Mouse (Mus musculus): ENCODE data around the gene Tango6. TPM values are rescaled to one million over a fixed set of nuclear protein-coding genes. Genes with fewer than 3 reads are reported as not detected.

The Tango6 gene
- total RNA-seq, 2 experiments from 2014 or later: 6.6 to 7.7 TPM

- no peak for DNase-seq (ENCODE audit: low spot score in 2 of 2)
Observed at GRCm38 (mm10) chr8:106810406-106810805, 127.5 kb downstream of the Tango6 start.

GRCm38 (mm10) chr8:106812560-106812959 is 129.7 kb downstream of the Tango6 start:
- DNase-seq (ENCODE audit: low spot score in 2 of 2): no peak

- peak; percentile 52 to 85 for DNase-seq (ENCODE audit: low spot score in 2 of 2)
Observed at GRCm38 (mm10) chr8:106816431-106817170, 133.7 kb downstream of the Tango6 start.

- no peak for DNase-seq (ENCODE audit: low spot score in 2 of 2)
Observed at GRCm38 (mm10) chr8:106817171-106817545, 134.3 kb downstream of the Tango6 start.

- no peak for DNase-seq (ENCODE audit: low spot score in 2 of 2)
Observed at GRCm38 (mm10) chr8:106818626-106819515, 136.0 kb downstream of the Tango6 start.

- no peak for DNase-seq (ENCODE audit: low spot score in 2 of 2)
Observed at GRCm38 (mm10) chr8:106819581-106819980, 136.7 kb downstream of the Tango6 start.

- no peak for DNase-seq (ENCODE audit: low spot score in 2 of 2)
Observed at GRCm38 (mm10) chr8:106820553-106821515, 138.0 kb downstream of the Tango6 start.

- DNase-seq (ENCODE audit: low spot score in 2 of 2): no peak
Observed at GRCm38 (mm10) chr8:106828921-106829320, 146.1 kb downstream of the Tango6 start.

- DNase-seq (ENCODE audit: low spot score in 2 of 2): no peak
Observed at GRCm38 (mm10) chr8:106829526-106830045, 146.7 kb downstream of the Tango6 start.

GRCm38 (mm10) chr8:106834899-106835298 is 152.0 kb downstream of the Tango6 start:
- no peak for DNase-seq (ENCODE audit: low spot score in 2 of 2)

GRCm38 (mm10) chr8:106836525-106836924 is 153.7 kb downstream of the Tango6 start:
- DNase-seq (ENCODE audit: low spot score in 2 of 2): no peak

- DNase-seq (ENCODE audit: low spot score in 2 of 2): no peak
Observed at GRCm38 (mm10) chr8:106838803-106839202, 155.9 kb downstream of the Tango6 start.

- no peak for DNase-seq (ENCODE audit: low spot score in 2 of 2)
Observed at GRCm38 (mm10) chr8:106839209-106840001, 156.5 kb downstream of the Tango6 start.

GRCm38 (mm10) chr8:106850034-106850433 is 167.2 kb downstream of the Tango6 start:
- DNase-seq (ENCODE audit: low spot score in 2 of 2): no peak

GRCm38 (mm10) chr8:106854534-106855241 is 171.8 kb downstream of the Tango6 start:
- DNase-seq (ENCODE audit: low spot score in 2 of 2): no peak

GRCm38 (mm10) chr8:106855242-106855562 is 172.3 kb downstream of the Tango6 start:
- no peak for DNase-seq (ENCODE audit: low spot score in 2 of 2)

GRCm38 (mm10) chr8:106862845-106863244 is 180.0 kb downstream of the Tango6 start:
- DNase-seq (ENCODE audit: low spot score in 2 of 2): no peak

GRCm38 (mm10) chr8:106865354-106865753 is 182.5 kb downstream of the Tango6 start:
- DNase-seq (ENCODE audit: low spot score in 2 of 2): no peak

- DNase-seq (ENCODE audit: low spot score in 2 of 2): peak in 1 of 2 experiments; percentile 31
Observed at GRCm38 (mm10) chr8:106870051-106870450, 187.2 kb downstream of the Tango6 start, which contains the start of gene Has3. TSS of gene Has3 (plus strand) at chr8:106870242.
